Mouse (Mus musculus): ENCODE data around the gene Nup85.

- TF ChIP-seq CTCF (IDR thresholded peaks at IDR 0.05; ENCODE audit: low read depth, low read length) (no peak), GATA1 (IDR thresholded peaks at IDR 0.05; ENCODE audit: borderline replicate concordance, low read length) (no peak), POLR2AphosphoS5 (IDR thresholded peaks at IDR 0.05; ENCODE audit: insufficient replicate concordance, low read depth, low read length) (no peak)
Observed at GRCm38 (mm10) chr11:115616371-115616770, 52.1 kb downstream of the Nup85 start.
